Mouse (Mus musculus) hindbrain, embryonic 11.5 days (tissue): ENCODE data around the gene Tas2r126. TPM values are rescaled to one million over a fixed set of nuclear protein-coding genes. Genes with fewer than 3 reads are reported as not detected.

Source experiments
- ATAC-seq: fragments of 200-750 bp; cut with Nextera tagmentation; 2 replicates; pipeline ENCODE4 v1.8.0; 2017; ENCODE audit warnings: mild to moderate bottlenecking, moderate TSS enrichment, moderate library complexity; ENCODE audit not compliant: low FRiP score
- DNase-seq: peaks from one replicate; pipeline ENCODE4 v3.0.0-alpha.2; 2015; ENCODE audit warnings: low spot score
- H3K27ac ChIP-seq: fragments of 300-500 bp; sonication (generic); 2 replicates; pipeline ENCODE4 v1.5.1; 2014; ENCODE audit warnings: mild to moderate bottlenecking, low read depth, low read length
- H3K27me3 ChIP-seq: fragments of 300-500 bp; sonication (generic); 2 replicates; pipeline ENCODE4 v1.6.1; 2014; ENCODE audit warnings: mild to moderate bottlenecking, low read length, moderate library complexity, mixed read lengths; ENCODE audit not compliant: control insufficient read depth, insufficient read depth
- H3K36me3 ChIP-seq: fragments of 300-500 bp; sonication (generic); 2 replicates; pipeline ENCODE4 v1.6.1; 2014; ENCODE audit warnings: mild to moderate bottlenecking, low read length, moderate library complexity, mixed read lengths; ENCODE audit not compliant: control insufficient read depth, insufficient read depth
- H3K4me1 ChIP-seq: fragments of 300-500 bp; sonication (generic); replicated peaks from 2 replicates; pipeline ENCODE4 v1.6.1; 2014; ENCODE audit warnings: low read length, mixed read lengths; ENCODE audit not compliant: control insufficient read depth, insufficient read depth
- H3K4me2 ChIP-seq: fragments of 300-500 bp; sonication (generic); replicated peaks from 2 replicates; pipeline ENCODE4 v1.6.1; 2014; ENCODE audit warnings: mild to moderate bottlenecking, low read depth, low read length
- H3K4me3 ChIP-seq: fragments of 300-500 bp; sonication (generic); 2 replicates; pipeline ENCODE4 v1.5.1; 2014; ENCODE audit warnings: low read depth, low read length
- H3K9ac ChIP-seq: fragments of 300-500 bp; sonication (generic); 2 replicates; pipeline ENCODE4 v1.6.1; 2014; ENCODE audit warnings: low read depth, low read length
- H3K9me3 ChIP-seq: fragments of 300-500 bp; sonication (generic); 2 replicates; pipeline ENCODE4 v1.6.1; 2016; ENCODE audit warnings: low read length; ENCODE audit not compliant: control insufficient read depth
- WGBS: fragments of 180-500 bp; shearing (Covaris S2); extraction: QIAGEN DNeasy Blood & Tissue Kit; methylation state at CpG from one replicate; pipeline ENCODE4 v1.1.7; 2014; 5-methylcytosine and 5-hydroxymethylcytosine counted together
- polyA plus RNA-seq: library from polyadenylated mRNA; unstranded; fragments of >200 nt; fragmentation: Nextera tagmentation; extraction: Ambion mirVana; gene quantifications from 2 replicates; pipeline ENCODE4 v1.2.1, GENCODE M21; 2014

Gene Tas2r126
- polyA plus RNA-seq, 1 experiment from 2014 or later, result not detected

DNA sequence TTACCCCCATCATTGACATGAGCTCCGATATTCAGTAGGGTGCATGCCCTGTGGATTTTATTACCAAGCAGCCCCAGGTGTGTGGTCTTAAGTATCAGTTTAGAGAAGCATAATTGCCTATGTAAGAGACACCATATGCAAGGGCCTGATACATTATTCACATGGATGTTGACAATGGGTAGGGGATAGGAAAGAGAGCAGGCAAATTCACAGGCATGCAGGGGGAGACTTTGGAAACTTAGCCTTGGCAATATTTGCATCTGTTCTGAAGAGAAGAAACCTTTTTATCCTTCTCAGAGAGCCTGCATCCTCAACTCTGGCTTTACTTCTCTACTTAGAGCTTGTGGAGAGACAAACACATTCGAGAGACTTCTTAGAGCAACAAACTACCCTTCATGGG is 29.2 kb upstream of the Tas2r126 start, which contains the start of gene Tas2r135:
Gene Tas2r135, plus strand, starts transcription at position 301 of the 400 bp plus-strand sequence.
- Histone ChIP-seq H3K27ac (no peak within 1 kb of the TSS), H3K4me3 (no peak within 1 kb of the TSS), H3K9me3 (no peaks in the 10 kb centered on the region), H3K9ac (no peak within 1 kb of the TSS), H3K27me3 (no peaks in the 10 kb centered on the region), H3K4me1 (no peaks in the 10 kb centered on the region), H3K36me3 (no peaks in the 10 kb centered on the region), H3K4me2 (no peak within 1 kb of the TSS)
- DNase-seq, result no peak
- no peak for ATAC-seq
- 77% methylated on average over 2 of the region's 2 CpGs for WGBS

DNA sequence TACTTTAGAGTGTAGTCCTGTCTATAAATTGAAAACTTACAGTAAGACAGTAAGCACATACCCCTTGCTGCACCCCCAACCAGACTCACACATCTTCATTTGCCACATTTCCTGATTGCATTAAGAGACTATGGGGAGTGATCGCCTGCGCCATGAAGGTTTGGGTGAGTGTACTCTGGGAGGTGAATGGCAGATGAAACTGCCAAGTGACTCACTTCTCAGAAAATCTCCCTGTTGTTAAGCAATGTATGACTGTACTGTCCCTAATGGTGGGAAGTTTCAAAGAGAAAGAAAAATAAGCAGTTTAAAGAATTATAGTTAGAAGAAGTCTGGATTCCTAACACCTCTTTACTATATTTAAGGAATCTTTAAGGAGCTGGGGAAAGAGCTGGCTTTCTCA is 14.9 kb upstream of the Tas2r126 start:
- ATAC-seq (no peak), DNase-seq (no peak)
- Histone ChIP-seq H3K4me3 (no peak overlapping the region), H3K4me2 (no peak overlapping the region), H3K27me3 (no peaks in the 10 kb centered on the region), H3K27ac (no peak overlapping the region), H3K9ac (no peak overlapping the region), H3K36me3 (no peaks in the 10 kb centered on the region), H3K9me3 (no peaks in the 10 kb centered on the region), H3K4me1 (no peaks in the 10 kb centered on the region)
- 87% methylated on average over 2 of the region's 2 CpGs for WGBS

DNA sequence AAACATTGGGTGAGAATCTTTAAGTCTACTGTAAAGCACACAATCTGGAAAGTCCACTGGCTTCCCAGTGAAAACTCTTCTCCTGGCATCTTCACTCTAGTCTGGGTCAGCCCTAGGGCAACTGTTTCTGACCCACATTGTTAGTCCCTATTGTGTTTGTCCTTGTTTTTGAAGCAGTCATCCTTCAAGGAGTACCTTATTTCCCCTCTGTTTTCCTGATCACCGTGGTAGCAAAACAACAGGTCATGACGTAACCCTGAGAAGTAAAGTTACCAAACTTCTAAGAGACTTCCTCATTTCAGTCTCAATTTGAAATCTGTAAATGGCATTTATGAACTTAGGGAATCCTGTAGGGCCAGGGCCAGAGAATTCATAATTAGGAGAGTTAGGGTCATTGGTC is 12.9 kb upstream of the Tas2r126 start:
- ATAC-seq (no peak), DNase-seq (no peak)
- H3K27ac ChIP-seq, result no peak overlapping the region
- no peaks in the 10 kb centered on the region for H3K4me1 ChIP-seq
- no peak overlapping the region for H3K4me2 ChIP-seq
- WGBS, result 66% methylated on average over 2 of the region's 2 CpGs
- H3K9me3 ChIP-seq, result no peaks in the 10 kb centered on the region
- H3K27me3 ChIP-seq, result no peaks in the 10 kb centered on the region
- H3K9ac ChIP-seq, result no peak overlapping the region
- H3K36me3 ChIP-seq, result no peaks in the 10 kb centered on the region
- no peak overlapping the region for H3K4me3 ChIP-seq

DNA sequence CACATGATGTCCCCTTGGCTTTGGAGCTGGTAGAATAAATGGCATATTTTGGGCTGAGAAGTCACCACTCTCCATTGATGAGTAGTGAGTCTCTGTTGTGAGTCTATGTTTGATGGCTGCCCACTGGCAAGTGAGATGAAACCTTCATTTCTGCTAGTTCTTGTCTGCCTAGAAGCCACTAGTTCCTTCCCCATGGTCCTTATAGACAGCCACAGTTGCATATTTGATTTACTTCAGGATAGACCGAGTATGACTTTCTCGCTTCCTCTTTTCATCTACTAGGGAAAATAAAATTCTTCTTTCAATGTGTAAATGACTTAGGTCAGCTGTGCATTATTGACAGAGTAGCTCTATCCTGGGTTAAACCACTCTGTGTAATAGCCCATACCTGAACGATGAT is 9.9 kb upstream of the Tas2r126 start:
- no peaks in the 10 kb centered on the region for H3K36me3 ChIP-seq
- no peak overlapping the region for H3K27ac ChIP-seq
- WGBS, result 97% methylated on average over 3 of the region's 3 CpGs
- H3K4me2 ChIP-seq, result no peak overlapping the region
- ATAC-seq (no peak), DNase-seq (no peak)
- no peaks in the 10 kb centered on the region for H3K9me3 ChIP-seq
- no peak overlapping the region for H3K9ac ChIP-seq
- no peaks in the 10 kb centered on the region for H3K4me1 ChIP-seq
- H3K27me3 ChIP-seq, result no peaks in the 10 kb centered on the region
- H3K4me3 ChIP-seq, result no peak overlapping the region

DNA sequence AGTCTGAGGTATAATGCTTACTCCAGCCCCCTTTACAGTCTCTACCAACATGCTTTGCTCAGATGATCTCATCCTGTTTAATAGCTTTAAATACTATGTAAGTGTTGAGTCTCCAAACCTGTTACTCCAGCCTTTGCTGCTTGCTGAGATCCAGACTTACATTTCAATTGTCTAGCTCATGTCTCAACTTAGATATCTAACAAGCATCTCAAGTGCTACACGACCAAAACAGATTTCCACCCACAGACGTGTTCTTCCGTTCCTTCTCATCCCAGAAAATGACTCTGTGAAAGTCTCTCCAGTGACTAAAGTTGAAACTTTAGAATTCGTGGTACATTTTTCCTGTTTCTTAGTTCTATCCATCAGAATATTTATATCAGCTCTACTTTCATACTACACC is 8.0 kb upstream of the Tas2r126 start:
- no peaks in the 10 kb centered on the region for H3K4me1 ChIP-seq
- WGBS, result 85% methylated on average over 4 of the region's 4 CpGs
- no peak overlapping the region for H3K9ac ChIP-seq
- H3K4me2 ChIP-seq, result no peak overlapping the region
- no peaks in the 10 kb centered on the region for H3K9me3 ChIP-seq
- H3K27ac ChIP-seq, result no peak overlapping the region
- H3K4me3 ChIP-seq, result no peak overlapping the region
- no peaks in the 10 kb centered on the region for H3K36me3 ChIP-seq
- no peaks in the 10 kb centered on the region for H3K27me3 ChIP-seq
- no peak for ATAC-seq
- no peak for DNase-seq

DNA sequence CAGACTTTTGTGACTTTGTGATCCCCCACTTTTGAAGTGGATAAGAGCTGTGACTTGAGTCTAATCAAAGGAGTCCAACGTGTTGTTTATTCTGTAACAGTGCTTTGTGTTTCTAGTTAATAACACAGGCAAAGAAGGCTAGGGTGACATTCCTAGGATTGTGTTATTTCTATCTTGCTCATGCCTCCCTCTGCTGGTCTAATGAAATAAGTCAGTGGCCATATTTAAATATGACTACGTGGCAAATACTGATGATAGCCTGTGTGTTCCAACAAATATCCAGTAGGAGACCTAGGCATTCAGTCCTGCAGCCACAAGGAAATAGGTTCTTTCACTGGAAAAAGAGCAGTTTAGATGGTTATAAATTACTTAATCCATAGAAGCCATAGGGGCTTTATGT is 781 bp upstream of the Tas2r126 start:
- Histone ChIP-seq H3K9me3 (no peaks in the 10 kb centered on the region), H3K4me3 (no peak overlapping the region), H3K4me2 (no peak overlapping the region), H3K27ac (no peak overlapping the region), H3K36me3 (no peaks in the 10 kb centered on the region), H3K4me1 (no peaks in the 10 kb centered on the region), H3K27me3 (no peaks in the 10 kb centered on the region), H3K9ac (no peak overlapping the region)
- WGBS, result 77% methylated on average over 2 of the region's 2 CpGs
- no peak for DNase-seq
- no peak for ATAC-seq

DNA sequence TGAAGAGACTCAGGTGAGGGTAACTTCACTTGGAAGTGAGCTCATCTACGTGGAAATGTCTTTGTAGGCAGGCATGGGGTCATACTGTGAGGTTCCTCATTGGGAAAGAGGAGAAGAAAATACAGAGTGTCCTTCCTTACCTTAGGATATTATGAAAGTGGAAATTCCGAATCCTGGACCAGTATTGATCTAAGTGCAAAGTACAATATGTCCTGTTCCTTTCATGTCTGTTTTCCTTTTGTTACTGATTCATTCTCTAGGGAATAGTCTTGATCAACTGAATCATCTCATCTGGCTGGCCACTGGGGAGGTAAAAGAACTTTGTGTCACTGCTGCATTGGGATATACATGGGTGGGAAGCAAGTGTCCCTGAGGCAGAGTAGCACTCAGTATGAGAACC is 1.2 kb downstream of the Tas2r126 start:
- no peak for DNase-seq
- no peaks in the 10 kb centered on the region for H3K36me3 ChIP-seq
- H3K9me3 ChIP-seq, result no peaks in the 10 kb centered on the region
- H3K4me1 ChIP-seq, result no peaks in the 10 kb centered on the region
- H3K27me3 ChIP-seq, result no peaks in the 10 kb centered on the region
- H3K9ac ChIP-seq, result no peak overlapping the region
- ATAC-seq, result no peak
- H3K27ac ChIP-seq, result no peak overlapping the region
- no peak overlapping the region for H3K4me3 ChIP-seq
- no peak overlapping the region for H3K4me2 ChIP-seq
- WGBS, result 79% methylated on average over 2 of the region's 2 CpGs

DNA sequence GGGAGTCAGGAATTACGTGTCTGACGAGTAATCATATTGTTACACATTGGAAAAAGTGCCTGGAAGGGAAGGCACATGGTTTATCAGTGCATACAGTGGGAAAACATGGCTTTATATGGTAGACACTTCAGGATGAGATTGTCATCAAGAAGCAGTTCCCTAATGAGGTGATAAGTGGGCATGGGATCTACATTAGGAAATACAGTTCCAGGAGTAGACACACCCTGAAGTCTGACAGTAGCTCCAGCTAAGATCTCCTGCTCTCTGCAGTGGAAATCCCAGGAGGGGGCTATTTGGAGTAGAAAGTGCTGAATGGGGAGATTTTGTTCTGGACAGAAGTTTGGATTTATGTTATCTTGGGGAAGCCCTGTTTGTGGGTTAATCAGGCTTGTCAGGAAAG is 7.1 kb downstream of the Tas2r126 start:
- H3K9ac ChIP-seq, result no peak overlapping the region
- H3K36me3 ChIP-seq, result no peaks in the 10 kb centered on the region
- H3K4me1 ChIP-seq, result no peaks in the 10 kb centered on the region
- H3K27ac ChIP-seq, result no peak overlapping the region
- H3K9me3 ChIP-seq, result no peaks in the 10 kb centered on the region
- DNase-seq, result no peak
- H3K4me2 ChIP-seq, result no peak overlapping the region
- no peak for ATAC-seq
- no peak overlapping the region for H3K4me3 ChIP-seq
- H3K27me3 ChIP-seq, result no peaks in the 10 kb centered on the region
- WGBS, result 69% methylated on average over 2 of the region's 2 CpGs

DNA sequence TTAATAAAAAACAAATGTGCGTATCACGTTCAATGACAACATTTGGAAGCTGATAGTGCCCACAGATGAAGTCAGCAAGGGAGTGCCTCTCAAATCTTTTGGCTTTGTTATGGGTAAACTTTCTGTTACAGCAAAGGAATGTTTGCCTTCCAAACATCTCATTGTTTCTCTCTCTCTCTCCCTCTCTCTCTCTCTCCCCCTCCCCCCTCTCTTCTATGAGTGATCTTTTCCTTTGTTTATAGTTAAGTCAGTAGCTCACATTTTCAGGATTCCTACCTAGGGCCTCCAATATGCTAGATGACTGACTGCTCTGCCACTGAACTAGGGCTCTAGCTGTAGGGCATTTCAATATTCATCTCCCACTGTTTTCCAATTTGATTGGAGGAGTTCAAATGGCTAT is 10.2 kb downstream of the Tas2r126 start:
- no peak overlapping the region for H3K4me2 ChIP-seq
- H3K9ac ChIP-seq, result no peak overlapping the region
- no peaks in the 10 kb centered on the region for H3K36me3 ChIP-seq
- H3K27me3 ChIP-seq, result no peaks in the 10 kb centered on the region
- H3K9me3 ChIP-seq, result no peaks in the 10 kb centered on the region
- no peak overlapping the region for H3K4me3 ChIP-seq
- 80% methylated on average over 2 of the region's 2 CpGs for WGBS
- no peak for DNase-seq
- ATAC-seq, result no peak
- no peaks in the 10 kb centered on the region for H3K4me1 ChIP-seq
- H3K27ac ChIP-seq, result no peak overlapping the region
